Mouse (Mus musculus) heart, postnatal 4 days (tissue): Measurements from ENCODE around the gene Casp7. TPM values are rescaled to one million over a fixed set of nuclear protein-coding genes. Genes with fewer than 3 reads are reported as not detected.
A peak's percentile ranks its signal among the peaks of the same experiment; 100 is the strongest.
"Not testable (repeated sequence)": the region's sequence is repeated elsewhere in the genome, so short reads cannot be mapped to it uniquely, and the experiment has no call there.

ENCODE experiments used
- DNase-seq: peaks from one replicate; pipeline ENCODE4 v3.0.0; 2021
- total RNA-seq, 2 experiments: library from RNA; stranded (reverse); gene quantifications; 2 replicates each; pipeline ENCODE4 v1.2.3; 2021

Gene Casp7
- 10 to 100 TPM; 26.1 to 26.4 TPM for total RNA-seq

GRCm38 (mm10) chr19:56396669-56397621 lies at the start of gene Casp7:
Casp7 (plus strand) TSS chr19:56397129.
- DNase-seq, result peak; percentile 79

- peak; percentile 50 for DNase-seq
Observed at GRCm38 (mm10) chr19:56349295-56349694, 47.6 kb upstream of the Casp7 start.

GRCm38 (mm10) chr19:56353689-56354088 lies 43.2 kb upstream of the Casp7 start:
- no peak for DNase-seq

- DNase-seq, result no peak
Observed at GRCm38 (mm10) chr19:56355201-56355600, 41.7 kb upstream of the Casp7 start.

GRCm38 (mm10) chr19:56356480-56357373 lies 40.2 kb upstream of the Casp7 start:
- peak; percentile 87 for DNase-seq

GRCm38 (mm10) chr19:56357374-56357708 lies 39.6 kb upstream of the Casp7 start:
- DNase-seq, result not testable (repeated sequence)

- no peak for DNase-seq
Observed at GRCm38 (mm10) chr19:56358890-56359289, 38.0 kb upstream of the Casp7 start.

GRCm38 (mm10) chr19:56363721-56364460 lies 33.0 kb upstream of the Casp7 start:
- DNase-seq, result no peak

- DNase-seq, result no peak
Observed at GRCm38 (mm10) chr19:56364563-56364962, 32.4 kb upstream of the Casp7 start.

GRCm38 (mm10) chr19:56366168-56366567 lies 30.8 kb upstream of the Casp7 start:
- no peak for DNase-seq

GRCm38 (mm10) chr19:56366625-56367024 lies 30.3 kb upstream of the Casp7 start:
- no peak for DNase-seq

GRCm38 (mm10) chr19:56367778-56368177 lies 29.2 kb upstream of the Casp7 start:
- DNase-seq, result no peak

GRCm38 (mm10) chr19:56368912-56369311 lies 28.0 kb upstream of the Casp7 start:
- no peak for DNase-seq

GRCm38 (mm10) chr19:56370389-56371150 lies 26.4 kb upstream of the Casp7 start:
- DNase-seq, result no peak

GRCm38 (mm10) chr19:56372226-56372625 lies 24.7 kb upstream of the Casp7 start:
- DNase-seq, result no peak

- no peak for DNase-seq
Observed at GRCm38 (mm10) chr19:56373246-56373645, 23.7 kb upstream of the Casp7 start.

GRCm38 (mm10) chr19:56374011-56374410 lies 22.9 kb upstream of the Casp7 start:
- no peak for DNase-seq

GRCm38 (mm10) chr19:56378007-56378406 lies 18.9 kb upstream of the Casp7 start:
- DNase-seq, result no peak

- peak; percentile 77 for DNase-seq
Observed at GRCm38 (mm10) chr19:56378554-56379172, 18.3 kb upstream of the Casp7 start.

GRCm38 (mm10) chr19:56380341-56380740 lies 16.6 kb upstream of the Casp7 start:
- DNase-seq, result no peak

GRCm38 (mm10) chr19:56381407-56381806 lies 15.5 kb upstream of the Casp7 start:
- DNase-seq, result no peak
